Mouse (Mus musculus) ES-Bruce4 (cell line): Measurements from ENCODE around the gene Enc1. TPM values are rescaled to one million over a fixed set of nuclear protein-coding genes. Genes with fewer than 3 reads are reported as not detected.

Source experiments
- H3K27ac ChIP-seq: 2 replicates; pipeline ENCODE4 v1.5.1; 2012; ENCODE audit warnings: low read length, inconsistent platforms; ENCODE audit not compliant: insufficient read depth
- H3K27me3 ChIP-seq: 2 replicates; pipeline ENCODE4 v1.6.1; 2012; ENCODE audit warnings: mild to moderate bottlenecking, low read length, inconsistent platforms; ENCODE audit not compliant: control insufficient read depth, poor library complexity, insufficient read depth, severe bottlenecking
- H3K36me3 ChIP-seq: 2 replicates; pipeline ENCODE4 v1.6.1; 2012; ENCODE audit warnings: inconsistent platforms, mild to moderate bottlenecking, low read length, moderate library complexity; ENCODE audit not compliant: control insufficient read depth, poor library complexity, insufficient read depth, severe bottlenecking
- H3K4me1 ChIP-seq: one replicate; pipeline ENCODE4 v1.8.1; 2011; ENCODE audit warnings: low read length; ENCODE audit not compliant: control insufficient read depth, insufficient read depth
- H3K4me3 ChIP-seq: 2 replicates; pipeline ENCODE4 v1.5.1; 2011; ENCODE audit warnings: low read depth, mild to moderate bottlenecking, low read length
- H3K9ac ChIP-seq: 2 replicates; pipeline ENCODE4 v1.6.1; 2012; ENCODE audit warnings: low read depth, mild to moderate bottlenecking, inconsistent platforms; ENCODE audit not compliant: poor library complexity, severe bottlenecking
- H3K9me3 ChIP-seq: replicated peaks from 2 replicates; pipeline ENCODE4 v1.6.1; 2012; ENCODE audit warnings: mild to moderate bottlenecking, low read length, inconsistent platforms; ENCODE audit not compliant: control insufficient read depth, poor library complexity, insufficient read depth, severe bottlenecking
- CTCF ChIP-seq: IDR thresholded peaks from one replicate; pipeline ENCODE4 v1.8.1; 2011; ENCODE audit warnings: low read depth, low read length
- EP300 ChIP-seq: IDR thresholded peaks from 2 replicates; pipeline ENCODE4 v1.6.1; 2011; ENCODE audit warnings: low read depth, low read length; ENCODE audit not compliant: insufficient read depth
- POLR2A ChIP-seq: IDR thresholded peaks from one replicate; pipeline ENCODE4 v1.8.1; 2011; ENCODE audit warnings: low read length; ENCODE audit not compliant: insufficient read depth
- polyA plus RNA-seq: library from polyadenylated mRNA; stranded (reverse); fragments of >200 nt; gene quantifications from 2 replicates; pipeline ENCODE4 v1.2.4, GENCODE M21; 2011; ENCODE audit warnings: low read depth; ENCODE audit not compliant: missing spikeins, insufficient read depth, insufficient read length

Gene Enc1
- polyA plus RNA-seq, 1 experiment = 83.0 TPM

DNA sequence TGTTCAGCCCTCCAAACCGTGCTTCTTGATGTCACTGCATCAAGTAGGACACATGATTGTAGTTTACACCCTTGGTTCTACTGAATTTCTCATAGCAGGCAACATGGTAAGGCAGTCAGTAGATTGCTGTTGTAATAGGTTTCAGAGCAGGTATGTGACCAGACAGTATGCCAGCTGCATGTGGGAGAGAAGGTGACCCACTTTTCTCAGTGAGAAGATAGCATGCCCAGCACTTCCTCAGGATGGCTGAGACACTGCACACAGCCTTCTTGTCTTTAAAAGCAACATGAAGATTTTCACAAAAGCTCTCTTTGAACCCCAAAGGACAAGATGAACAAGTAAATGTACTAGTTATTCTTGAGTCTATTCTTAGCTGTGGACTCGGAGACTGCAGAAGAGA lies 29.8 kb downstream of the Enc1 start:
- Histone ChIP-seq H3K27me3 (no peaks in the 10 kb centered on the region), H3K36me3 (no peaks in the 10 kb centered on the region), H3K9me3 (peaks cover 13% of the 10 kb centered on the region), H3K4me3 (no peak overlapping the region), H3K27ac (no peak overlapping the region), H3K4me1 (peaks cover 2% of the 10 kb centered on the region), H3K9ac (no peak overlapping the region)
- no peak for TF ChIP-seq CTCF
- no peak for TF ChIP-seq POLR2A
- TF ChIP-seq EP300 = no peak

DNA sequence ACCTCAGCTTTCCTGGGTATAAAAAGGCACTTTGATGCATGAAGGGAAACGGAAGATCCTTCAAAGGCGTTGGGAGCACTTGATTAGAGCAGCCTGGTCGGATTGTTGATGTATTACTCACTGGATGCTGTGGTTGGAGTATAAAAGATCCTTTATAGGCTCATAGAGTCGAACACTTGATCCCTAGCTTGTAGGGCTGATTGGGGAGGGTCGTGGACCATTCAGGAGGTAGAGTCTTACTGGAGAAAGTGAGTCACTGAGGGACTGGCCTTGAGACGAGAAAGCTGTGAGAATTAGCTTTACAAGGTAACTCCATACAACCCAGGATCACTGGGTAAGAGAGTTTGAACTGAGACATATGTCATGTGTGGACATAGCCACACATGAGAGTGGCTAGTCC lies 30.7 kb downstream of the Enc1 start:
- Histone ChIP-seq H3K9ac (no peak overlapping the region), H3K27me3 (no peaks in the 10 kb centered on the region), H3K4me1 (peaks cover 5% of the 10 kb centered on the region), H3K9me3 (peaks cover 13% of the 10 kb centered on the region), H3K27ac (no peak overlapping the region), H3K36me3 (no peaks in the 10 kb centered on the region), H3K4me3 (no peak overlapping the region)
- TF ChIP-seq POLR2A (no peak), EP300 (no peak), CTCF (no peak)

- no peak overlapping the region for H3K9ac ChIP-seq
- H3K27me3 ChIP-seq = no peaks in the 10 kb centered on the region
- H3K36me3 ChIP-seq = 0 out of 2 replicates have a peak, but pooled peaks cover 2% of the 10 kb centered on the region
- H3K4me3 ChIP-seq = no peak overlapping the region
- peaks cover 6% of the 10 kb centered on the region for H3K9me3 ChIP-seq
- TF ChIP-seq EP300 (peak; percentile 73), CTCF (no peak)
- H3K4me1 ChIP-seq = peaks cover 5% of the 10 kb centered on the region
- H3K27ac ChIP-seq = peak overlapping the region; percentile 11; the same call in 1 of the 2 replicates
These were observed 33.9 kb downstream of the Enc1 start for GRCm38 (mm10) chr13:97274757-97275156.

GRCm38 (mm10) chr13:97275482-97275881 lies 34.6 kb downstream of the Enc1 start:
- TF ChIP-seq EP300 (no peak), POLR2A (no peak), CTCF (no peak)
- no peak overlapping the region for H3K9ac ChIP-seq
- peak overlapping the region; percentile 25 for H3K27ac ChIP-seq

DNA sequence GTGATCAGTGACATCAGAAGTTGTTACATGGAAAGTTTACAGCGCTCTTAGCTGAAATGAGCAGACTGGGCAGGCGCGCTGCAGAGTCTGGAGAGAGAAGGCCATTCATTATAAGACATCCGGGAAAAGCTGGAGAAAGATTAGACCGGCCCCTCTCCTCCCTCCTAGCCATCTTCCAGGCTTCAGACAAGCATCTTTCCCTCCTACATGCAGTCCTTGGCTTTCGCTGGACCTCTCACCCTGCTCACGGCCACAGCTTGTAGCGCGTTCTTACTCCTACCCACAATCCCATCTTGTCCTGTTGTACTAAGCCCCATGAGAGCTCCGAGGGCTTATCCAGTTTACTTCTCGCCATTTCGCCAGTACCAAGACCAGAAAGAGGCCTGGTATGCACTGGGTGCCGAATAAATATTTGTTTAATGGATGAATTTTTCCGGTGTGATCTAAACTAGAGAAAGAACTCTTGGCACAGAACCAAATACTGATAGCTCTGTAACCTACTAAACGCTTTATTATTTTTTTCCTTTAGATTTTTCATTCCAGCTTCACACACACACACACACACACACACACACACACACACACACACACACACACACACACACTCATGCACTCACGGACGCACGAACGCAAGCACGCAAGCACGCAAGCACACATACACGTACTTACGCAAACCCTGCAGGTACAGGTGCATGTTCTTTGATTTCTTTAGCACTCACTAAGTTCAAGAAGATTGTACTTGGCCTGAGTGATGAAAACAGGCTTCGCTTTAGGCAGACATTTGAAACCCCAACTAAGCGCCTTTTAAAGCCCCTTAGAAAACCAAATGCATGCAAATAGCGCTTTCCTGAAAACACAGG lies 41.4 kb downstream of the Enc1 start:
- Histone ChIP-seq H3K9me3 (no peaks in the 10 kb centered on the region), H3K27ac (peak overlapping the region; percentile 91)

More at GRCm38 (mm10) chr13:97275482-97275881, 34.6 kb downstream of the Enc1 start:
- peaks cover 5% of the 10 kb centered on the region for H3K4me1 ChIP-seq
- H3K27me3 ChIP-seq = no peaks in the 10 kb centered on the region
- 0 out of 2 replicates have a peak, but pooled peaks cover 2% of the 10 kb centered on the region for H3K36me3 ChIP-seq
- no peaks in the 10 kb centered on the region for H3K9me3 ChIP-seq
- no peak overlapping the region for H3K4me3 ChIP-seq

GRCm38 (mm10) chr13:97282911-97283281 lies 42.0 kb downstream of the Enc1 start:
- Histone ChIP-seq H3K27ac (peak overlapping the region; percentile 95), H3K4me1 (peaks cover 16% of the 10 kb centered on the region), H3K27me3 (no peaks in the 10 kb centered on the region), H3K9me3 (no peaks in the 10 kb centered on the region), H3K4me3 (peak overlapping the region; percentile 32; the same call in 1 of the 2 replicates), H3K36me3 (0 out of 2 replicates have a peak, but pooled peaks cover 2% of the 10 kb centered on the region), H3K9ac (peak overlapping the region; percentile 54; the same call in 1 of the 2 replicates)
- TF ChIP-seq EP300 (peak; percentile 96), POLR2A (no peak), CTCF (no peak)

More for the DNA sequence above, 41.4 kb downstream of the Enc1 start:
- Histone ChIP-seq H3K27me3 (no peaks in the 10 kb centered on the region), H3K9ac (peak overlapping the region; percentile 77), H3K4me3 (peak overlapping the region; percentile 76), H3K4me1 (peaks cover 12% of the 10 kb centered on the region), H3K36me3 (0 out of 2 replicates have a peak, but pooled peaks cover 2% of the 10 kb centered on the region)
- TF ChIP-seq POLR2A (no peak), EP300 (no peak), CTCF (no peak)
